In the genomic region with DNA sequence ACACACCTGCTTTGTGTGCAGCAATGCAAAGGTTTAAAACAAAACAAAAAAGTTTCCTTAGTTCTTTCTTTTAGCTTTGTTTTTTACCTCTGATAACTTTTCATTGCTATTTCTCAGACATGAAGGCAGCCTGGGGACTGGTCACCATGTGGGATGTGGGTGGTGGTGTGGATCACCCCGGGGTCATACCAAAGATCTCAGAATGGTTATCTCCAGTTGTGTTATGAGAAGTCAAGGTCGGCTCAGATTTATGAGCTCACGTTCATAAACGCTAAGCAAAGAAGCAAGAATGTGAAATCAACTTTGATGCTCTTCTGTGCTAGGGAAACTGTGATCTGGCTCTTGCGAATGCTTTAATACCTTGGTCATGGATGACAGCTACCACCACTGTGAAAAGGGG, we compare ENCODE assay signal across 19 mouse cellular contexts.
"Had no signal": no experiment of that assay in that cellular context is flagged by ENCODE, and none has a peak within 500 bp of the region (broad histone marks: within the 10 kb centered on the region; RNA-seq: fewer than 3 reads in every experiment).

No protein-coding gene starts in this region.

- DNase-seq: kidney, adult 18-20 months; kidney, adult 9 months; kidney, postnatal 25 days; left cerebral cortex, postnatal 4 days; lung, adult 2 months; lung, postnatal 14 days; lung, postnatal 4 days; midbrain, embryonic 14.5 days; right cerebral cortex, adult 18-20 months; right cerebral cortex, postnatal 14 days; right cerebral cortex, postnatal 4 days; thymus, adult 2 months; thymus, postnatal 14 days; thymus, postnatal 4 days had no signal

- H3K4me2 ChIP-seq: limb, embryonic 13.5 days; midbrain, embryonic 11.5 days; neural tube, embryonic 12.5 days; neural tube, embryonic 15.5 days had no signal

- H3K36me3 ChIP-seq: limb, embryonic 13.5 days; neural tube, embryonic 12.5 days; neural tube, embryonic 15.5 days had no signal

- H3K4me1 ChIP-seq: limb, embryonic 13.5 days; neural tube, embryonic 12.5 days; neural tube, embryonic 15.5 days had no signal

- H3K27me3 ChIP-seq: limb, embryonic 13.5 days; neural tube, embryonic 12.5 days; neural tube, embryonic 15.5 days had no signal

- H3K4me3 ChIP-seq: limb, embryonic 13.5 days; neural tube, embryonic 12.5 days; neural tube, embryonic 15.5 days had no signal

- H3K9me3 ChIP-seq: neural tube, embryonic 12.5 days; neural tube, embryonic 15.5 days had no signal

- H3K9ac ChIP-seq: limb, embryonic 13.5 days; neural tube, embryonic 12.5 days; neural tube, embryonic 15.5 days had no signal

- H3K27ac ChIP-seq: limb, embryonic 13.5 days; neural tube, embryonic 12.5 days; neural tube, embryonic 15.5 days; stomach, postnatal 0 days had no signal
